Mouse (Mus musculus) E14TG2a.4 (cell line): Measurements from ENCODE around the gene Nrxn1.

Experiments used
- CTCF ChIP-seq: conservative IDR thresholded peaks from 2 replicates; pipeline ENCODE4 v1.5.1; 2014; ENCODE audit warnings: low read length
- NANOG ChIP-seq: IDR thresholded peaks from 2 replicates; pipeline ENCODE4 v1.6.1; 2014; ENCODE audit warnings: borderline replicate concordance, low read length, mixed read lengths
- POU5F1 ChIP-seq: IDR thresholded peaks from 2 replicates; pipeline ENCODE4 v1.6.1; 2014; ENCODE audit warnings: low read length, borderline replicate concordance

DNA sequence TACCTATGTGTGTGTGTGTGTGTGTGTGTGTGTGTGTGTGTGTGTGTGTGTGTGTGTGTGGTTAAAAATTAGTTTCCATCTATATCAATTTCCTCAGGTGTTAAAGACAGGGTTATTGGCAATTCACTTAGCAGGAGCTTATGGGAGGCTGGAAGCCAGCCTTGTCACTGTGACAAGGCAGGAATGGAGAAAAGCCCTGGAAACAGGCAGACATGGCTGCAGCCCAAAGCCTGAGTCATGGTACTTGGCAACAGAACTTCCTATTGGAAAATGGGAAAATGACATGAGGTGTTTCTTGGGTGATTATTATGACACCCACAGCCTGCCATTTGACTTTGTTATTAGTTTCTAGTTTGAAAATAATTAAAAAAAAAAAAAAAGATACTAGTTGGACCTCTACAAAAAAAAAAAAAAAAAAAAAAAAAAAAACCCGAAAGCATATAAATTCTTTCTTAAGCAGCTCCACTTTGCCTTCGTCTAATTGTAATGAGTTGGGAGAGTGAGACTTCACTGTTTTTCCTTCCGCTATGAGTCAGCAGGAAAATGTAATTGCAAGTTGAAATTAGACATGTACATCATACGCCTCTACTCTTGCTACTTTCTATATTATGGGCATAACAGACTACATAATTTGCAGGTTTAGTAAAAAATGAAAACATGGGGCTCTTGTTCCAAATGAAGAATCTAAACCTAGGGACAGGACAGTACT, 486.0 kb downstream of the Nrxn1 start:
- TF ChIP-seq CTCF (no peak), NANOG (no peak), POU5F1 (no peak)
